Mouse (Mus musculus) cerebellum, postnatal 4 days (tissue): ENCODE measurements at regions not wholly inside any gene's neighbourhood (a gene's known extent, or its start where the extent isn't known, plus 50 kb on each side); places are given as distances from the start of the nearest gene placed in this dataset.

Source experiments
- DNase-seq, 2 experiments: peaks; one replicate each; pipeline ENCODE4 v3.0.0; 2022; ENCODE audit warnings: low spot score in 2 of 2, mixed read lengths in 1 of 2

GRCm38 (mm10) chr8:29274668-29275067 lies 1827.2 kb downstream of the Poteg start:
- DNase-seq, result no peak

GRCm38 (mm10) chr8:29278711-29279110 lies 1831.2 kb downstream of the Poteg start:
- peak in 1 of 2 experiments; percentile 4 for DNase-seq

GRCm38 (mm10) chr8:29279276-29279675 lies 1831.8 kb downstream of the Poteg start:
- no peak for DNase-seq

- DNase-seq, result peak in 1 of 2 experiments; percentile 30
Observed at GRCm38 (mm10) chr8:29290386-29290785, 1842.9 kb downstream of the Poteg start.
